Mouse (Mus musculus) adrenal gland, postnatal 10 days (tissue): Measurements from ENCODE around the gene Rdh13. TPM values are rescaled to one million over a fixed set of nuclear protein-coding genes. Genes with fewer than 3 reads are reported as not detected.
"Not testable (repeated sequence)": the region's sequence is repeated elsewhere in the genome, so short reads cannot be mapped to it uniquely, and the experiment has no call there.

Experiments used
- DNase-seq: peaks from one replicate; pipeline ENCODE4 v3.0.0; 2021; ENCODE audit warnings: mixed read lengths
- microRNA-seq: library from miRNA; unstranded; fragments of <30 nt; microRNA quantifications from one replicate; pipeline ENCODE4 v1.2.0, GENCODE M21; 2021
- total RNA-seq, 2 experiments: library from RNA; stranded (reverse); gene quantifications; 2 replicates each; pipeline ENCODE4 v1.2.3; 2021

Gene Rdh13
- total RNA-seq, 2 experiments from 2014 or later: 30.9 to 38.2 TPM

- DNase-seq: no peak
These were observed 13.4 kb downstream of the Rdh13 start for GRCm38 (mm10) chr7:4432026-4432425.

GRCm38 (mm10) chr7:4431548-4431947, 13.9 kb downstream of the Rdh13 start:
- peak; percentile 84 for DNase-seq

GRCm38 (mm10) chr7:4430246-4430844, 15.1 kb downstream of the Rdh13 start:
- no peak for DNase-seq

GRCm38 (mm10) chr7:4427161-4427912, 18.1 kb downstream of the Rdh13 start:
- DNase-seq: peak; percentile 88

- DNase-seq: no peak
These were observed 25.2 kb downstream of the Rdh13 start for GRCm38 (mm10) chr7:4420230-4420629.

- DNase-seq: no peak
These were observed 25.8 kb downstream of the Rdh13 start for GRCm38 (mm10) chr7:4419681-4420080.

- DNase-seq: not testable (repeated sequence)
These were observed 33.0 kb downstream of the Rdh13 start for GRCm38 (mm10) chr7:4412406-4412805.

GRCm38 (mm10) chr7:4397730-4398129, 47.7 kb downstream of the Rdh13 start, which contains the start of gene Gp6:
Gene Gp6 (minus strand): TSS chr7:4397744.
- DNase-seq: no peak

Small RNA genes within 50 kb of the gene (microRNA-seq; reads per million reads assigned to microRNA genes)
- gene Gm24605 (not detected), gene Gm24752 (not detected), gene Gm25349 (not detected)

Other genes starting within 250 kb of the Rdh13 start
- under 1 TPM; 0.30 to 0.36 TPM for gene Lilra5, start 207.9 kb downstream of the Rdh13 start, total RNA-seq
- gene Ncr1, start 107.9 kb downstream of the Rdh13 start, total RNA-seq: under 1 TPM; 0.24 to 0.39 TPM
- under 1 TPM; 0.12 to 0.18 TPM for gene Gp6, start 47.9 kb downstream of the Rdh13 start, total RNA-seq
- gene Eps8l1, start 15.0 kb upstream of the Rdh13 start, total RNA-seq: 1 to 10 TPM; 2.1 to 7.1 TPM
- 10 to 100 TPM; 74.0 to 84.4 TPM for gene Ppp1r12c, start 56.0 kb upstream of the Rdh13 start, total RNA-seq
- 10 to 100 TPM; 17.3 to 93.6 TPM for gene Tnnt1, start 70.7 kb upstream of the Rdh13 start, total RNA-seq
- gene Tnni3, start 78.6 kb upstream of the Rdh13 start, total RNA-seq: 1 to 10 TPM in 1 of 2 experiments, under 1 TPM in 1; 0.78 to 1.3 TPM
- 1 to 10 TPM in 1 of 2 experiments, under 1 TPM in 1; 0.60 to 1.1 TPM for gene Dnaaf3, start 86.8 kb upstream of the Rdh13 start, total RNA-seq
- 10 to 100 TPM in 1 of 2 experiments, 1 to 10 TPM in 1; 9.5 to 12.7 TPM for gene Syt5, start 101.9 kb upstream of the Rdh13 start, total RNA-seq
- not detected for gene Ptprh, start 158.4 kb upstream of the Rdh13 start, total RNA-seq
- gene Tmem86b, start 185.8 kb upstream of the Rdh13 start, total RNA-seq: 10 to 100 TPM; 12.7 to 14.7 TPM
- gene Ppp6r1, start 213.4 kb upstream of the Rdh13 start, total RNA-seq: 10 to 100 TPM; 74.0 to 83.3 TPM
- 10 to 100 TPM; 36.1 to 36.7 TPM for gene Hspbp1, start 239.4 kb upstream of the Rdh13 start, total RNA-seq
- gene Brsk1, start 245.0 kb upstream of the Rdh13 start, total RNA-seq: 10 to 100 TPM in 1 of 2 experiments, 1 to 10 TPM in 1; 7.5 to 11.8 TPM